Mouse (Mus musculus): ENCODE results near the gene B9d1. TPM values are rescaled to one million over a fixed set of nuclear protein-coding genes. Genes with fewer than 3 reads are reported as not detected.

The B9d1 gene
- total and polyA plus RNA-seq, 2 experiments from 2014 or later, result 6.5 to 34.6 TPM

DNA sequence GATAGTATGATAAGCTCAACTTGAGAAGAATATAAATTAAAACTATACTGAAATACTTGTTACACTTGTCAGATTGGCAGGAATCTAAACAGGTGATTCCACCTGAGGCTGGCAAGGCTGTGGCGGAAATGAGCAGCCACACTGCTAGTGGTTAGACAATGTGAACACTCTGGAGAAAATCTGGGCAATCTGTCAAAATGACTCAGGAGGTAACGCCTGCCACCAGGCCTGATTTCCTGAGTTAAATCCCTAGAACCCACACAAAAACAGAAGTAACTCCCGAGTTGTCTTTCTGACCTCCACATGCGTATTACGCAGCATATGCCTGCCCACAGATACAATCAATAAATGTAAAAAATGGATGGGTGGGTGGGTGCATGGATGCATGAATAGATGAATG lies 57.5 kb downstream of the B9d1 start:
- 52% methylated on average over 5 of the region's 5 CpGs for WGBS
- Histone ChIP-seq H3K4me3 (ENCODE audit: low read depth, low read length) (no peak overlapping the region), H3K4me2 (ENCODE audit: low read depth, low read length) (no peak overlapping the region), H3K27me3 (ENCODE audit: control insufficient read depth, insufficient read depth, low read length) (no peaks in the 10 kb centered on the region), H3K4me1 (ENCODE audit: control insufficient read depth, insufficient read depth) (peaks cover 28% of the 10 kb centered on the region; the same call in 1 of the 2 replicates), H3K27ac (ENCODE audit: low read depth) (no peak overlapping the region), H3K36me3 (replicated peaks; ENCODE audit: control insufficient read depth, insufficient read depth, low read length) (no peaks in the 10 kb centered on the region), H3K9me3 (replicated peaks; ENCODE audit: control insufficient read depth, low read length) (no peaks in the 10 kb centered on the region), H3K9ac (replicated peaks; ENCODE audit: low read depth, low read length) (no peak overlapping the region)
- ATAC-seq (ENCODE audit: insufficient read depth, low read depth), result no peak
- no peak for DNase-seq (ENCODE audit: low spot score)
- TF ChIP-seq EP300 (IDR thresholded peaks at IDR 0.05; ENCODE audit: low read depth) (no peak), CTCF (IDR thresholded peaks at IDR 0.05; ENCODE audit: low read depth) (no peak)

Other genes starting within 250 kb of the B9d1 start
- gene Aldh3a2, start 237.7 kb upstream of the B9d1 start, total RNA-seq (2014; rRNA removed; ENCODE audit: low replicate concordance), result 36.0 and 48.9 TPM in 2 replicates
- gene Aldh3a2, start 237.7 kb upstream of the B9d1 start, polyA plus RNA-seq (2015; fragmentation: Nextera tagmentation; extraction: Ambion mirVana), result 28.6 and 29.1 TPM in 2 replicates
- gene Slc47a2, start 162.3 kb upstream of the B9d1 start, total RNA-seq (2014; rRNA removed; ENCODE audit: low replicate concordance), result not detected in 2 replicates
- 0.04 and 0.14 TPM in 2 replicates for gene Slc47a2, start 162.3 kb upstream of the B9d1 start, polyA plus RNA-seq (2015; fragmentation: Nextera tagmentation; extraction: Ambion mirVana)
- 34.7 and 49.4 TPM in 2 replicates for gene Slc47a1, start 126.8 kb upstream of the B9d1 start, total RNA-seq (2014; rRNA removed; ENCODE audit: low replicate concordance)
- 31.2 and 31.5 TPM in 2 replicates for gene Slc47a1, start 126.8 kb upstream of the B9d1 start, polyA plus RNA-seq (2015; fragmentation: Nextera tagmentation; extraction: Ambion mirVana)
- gene Rnf112, start 51.0 kb upstream of the B9d1 start, total RNA-seq (2014; rRNA removed; ENCODE audit: low replicate concordance), result 0.38 and 0.39 TPM in 2 replicates
- 0.11 TPM in 1 of 2 replicates, not detected in the other for gene Rnf112, start 51.0 kb upstream of the B9d1 start, polyA plus RNA-seq (2015; fragmentation: Nextera tagmentation; extraction: Ambion mirVana)
- gene Mfap4, start 19.7 kb upstream of the B9d1 start, total RNA-seq (2014; rRNA removed; ENCODE audit: low replicate concordance), result 34.1 and 54.5 TPM in 2 replicates
- 39.1 and 51.0 TPM in 2 replicates for gene Mfap4, start 19.7 kb upstream of the B9d1 start, polyA plus RNA-seq (2015; fragmentation: Nextera tagmentation; extraction: Ambion mirVana)
- gene Mapk7, start 10.7 kb upstream of the B9d1 start, total RNA-seq (2014; rRNA removed; ENCODE audit: low replicate concordance), result 19.7 and 33.5 TPM in 2 replicates
- gene Mapk7, start 10.7 kb upstream of the B9d1 start, polyA plus RNA-seq (2015; fragmentation: Nextera tagmentation; extraction: Ambion mirVana), result 12.0 and 12.5 TPM in 2 replicates
- gene Epn2, start 74.5 kb downstream of the B9d1 start, total RNA-seq (2014; rRNA removed; ENCODE audit: low replicate concordance), result 21.3 and 43.9 TPM in 2 replicates
- 16.3 and 19.3 TPM in 2 replicates for gene Epn2, start 74.5 kb downstream of the B9d1 start, polyA plus RNA-seq (2015; fragmentation: Nextera tagmentation; extraction: Ambion mirVana)
- 4.3 and 10.1 TPM in 2 replicates for gene Grap, start 148.1 kb downstream of the B9d1 start, total RNA-seq (2014; rRNA removed; ENCODE audit: low replicate concordance)
- 10.3 and 11.0 TPM in 2 replicates for gene Grap, start 148.1 kb downstream of the B9d1 start, polyA plus RNA-seq (2015; fragmentation: Nextera tagmentation; extraction: Ambion mirVana)
- gene Fam83g, start 178.9 kb downstream of the B9d1 start, total RNA-seq (2014; rRNA removed; ENCODE audit: low replicate concordance), result 0.62 and 2.6 TPM in 2 replicates
- 0.15 and 0.18 TPM in 2 replicates for gene Fam83g, start 178.9 kb downstream of the B9d1 start, polyA plus RNA-seq (2015; fragmentation: Nextera tagmentation; extraction: Ambion mirVana)
- gene Slc5a10, start 215.7 kb downstream of the B9d1 start, total RNA-seq (2014; rRNA removed; ENCODE audit: low replicate concordance), result not detected in 2 replicates
- not detected in 2 replicates for gene Slc5a10, start 215.7 kb downstream of the B9d1 start, polyA plus RNA-seq (2015; fragmentation: Nextera tagmentation; extraction: Ambion mirVana)